Mouse (Mus musculus): ENCODE measurements around the gene Mterf1a. TPM values are rescaled to one million over a fixed set of nuclear protein-coding genes. Genes with fewer than 3 reads are reported as not detected.
"Not testable (repeated sequence)": the region's sequence is repeated elsewhere in the genome, so short reads cannot be mapped to it uniquely, and the experiment has no call there.

Gene Mterf1a
- total RNA-seq (2014; rRNA removed) = 2.3 and 4.9 TPM in 2 replicates
- 0.51 and 0.57 TPM in 2 replicates for polyA plus RNA-seq (2012; rRNA removed)

DNA sequence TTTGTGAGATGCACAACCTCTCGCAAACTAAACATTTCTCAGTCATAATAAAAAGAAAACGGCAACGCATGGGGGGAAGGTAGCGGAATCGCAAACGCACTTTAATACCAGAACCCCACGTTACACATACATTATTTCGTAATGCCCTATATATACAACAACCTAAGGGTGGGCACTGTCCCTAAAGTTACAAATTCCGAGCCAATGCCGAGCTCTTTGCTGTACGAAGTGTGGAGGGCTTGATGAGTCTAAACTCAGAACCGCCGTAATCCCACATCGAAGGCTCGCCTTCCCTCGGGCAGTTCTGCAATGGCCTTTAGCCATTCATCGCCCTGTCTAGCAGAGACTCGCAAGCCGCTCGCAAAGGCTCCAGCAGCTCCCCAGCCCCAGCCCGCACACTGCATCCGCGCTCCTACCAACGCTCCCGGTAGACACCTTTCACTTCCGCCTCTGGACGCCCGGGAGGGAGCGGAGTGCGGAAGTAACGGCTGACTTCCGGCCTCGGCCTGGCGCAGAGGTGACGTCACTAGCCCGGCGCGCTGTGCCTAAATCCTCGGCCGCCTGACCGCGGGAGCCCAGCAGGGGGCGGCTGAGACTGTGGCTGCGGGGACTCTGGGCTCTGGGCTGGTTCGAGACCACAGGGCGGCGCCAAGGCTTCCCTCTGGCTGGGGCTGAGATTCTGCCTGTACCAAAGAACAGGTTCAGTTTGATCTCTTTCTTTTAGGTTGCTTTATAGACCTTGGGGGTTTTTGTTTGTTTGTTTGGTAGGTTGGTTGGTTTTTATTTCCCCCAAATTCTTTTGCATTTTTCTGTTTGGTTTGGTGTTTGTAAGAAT is at the start of gene Mterf1a:
TSS of gene Mterf1a (minus strand) at position 475 of the 835 bp plus-strand sequence.
- H3K9ac ChIP-seq (ENCODE audit: low read depth, low read length); H3K36me3 ChIP-seq (ENCODE audit: control insufficient read depth, insufficient read depth, low read length); H3K4me1 ChIP-seq (ENCODE audit: control insufficient read depth, insufficient read depth, low read length); H3K27ac ChIP-seq (replicated peaks; ENCODE audit: insufficient read depth, low read depth, low read length); H3K79me2 ChIP-seq (ENCODE audit: control insufficient read depth, insufficient read depth, low read length); H3K27me3 ChIP-seq (ENCODE audit: control insufficient read depth, insufficient read depth, low read length): not testable (repeated sequence)
- WGBS = 0% methylated on average over 10 of the region's 47 CpGs
- DNase-seq (ENCODE audit: extremely low read depth, low read depth, low spot score) = peak; percentile 15
- peak within 1 kb of the TSS; percentile 54; the same call in 1 of the 2 replicates for H3K4me3 ChIP-seq (ENCODE audit: insufficient read depth, low read depth, low read length)

DNA sequence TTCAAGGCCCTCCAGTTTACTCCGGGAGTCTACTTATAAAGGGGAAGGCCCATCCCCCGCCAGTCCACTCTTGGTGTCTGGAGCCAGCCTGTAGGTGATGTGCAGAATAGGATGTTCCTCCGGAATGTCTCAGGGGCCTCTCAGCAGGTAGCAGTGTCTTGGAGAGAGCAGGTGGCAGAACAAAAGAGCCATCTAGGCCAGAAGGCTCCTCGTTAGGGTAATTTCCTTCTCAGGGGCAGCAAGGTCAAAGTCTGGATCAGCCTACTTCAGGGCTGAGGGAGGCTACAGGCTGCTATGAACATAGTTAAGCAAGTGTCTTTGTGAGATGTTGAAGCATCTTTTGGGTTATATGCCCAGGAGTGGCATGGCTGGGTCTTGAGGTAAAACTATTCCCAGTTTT is 49.4 kb upstream of the Mterf1a start:
- not testable (repeated sequence) for H3K27ac ChIP-seq (replicated peaks; ENCODE audit: insufficient read depth, low read depth, low read length); H3K27me3 ChIP-seq (ENCODE audit: control insufficient read depth, insufficient read depth, low read length); H3K4me3 ChIP-seq (ENCODE audit: insufficient read depth, low read depth, low read length); DNase-seq (ENCODE audit: extremely low read depth, low read depth, low spot score); H3K9ac ChIP-seq (ENCODE audit: low read depth, low read length); H3K36me3 ChIP-seq (ENCODE audit: control insufficient read depth, insufficient read depth, low read length); H3K4me1 ChIP-seq (ENCODE audit: control insufficient read depth, insufficient read depth, low read length)
- 95% methylated on average over 4 of the region's 4 CpGs for WGBS
- H3K79me2 ChIP-seq (ENCODE audit: control insufficient read depth, insufficient read depth, low read length) = peaks cover 31% of the 10 kb centered on the region; the same call in 1 of the 2 replicates

DNA sequence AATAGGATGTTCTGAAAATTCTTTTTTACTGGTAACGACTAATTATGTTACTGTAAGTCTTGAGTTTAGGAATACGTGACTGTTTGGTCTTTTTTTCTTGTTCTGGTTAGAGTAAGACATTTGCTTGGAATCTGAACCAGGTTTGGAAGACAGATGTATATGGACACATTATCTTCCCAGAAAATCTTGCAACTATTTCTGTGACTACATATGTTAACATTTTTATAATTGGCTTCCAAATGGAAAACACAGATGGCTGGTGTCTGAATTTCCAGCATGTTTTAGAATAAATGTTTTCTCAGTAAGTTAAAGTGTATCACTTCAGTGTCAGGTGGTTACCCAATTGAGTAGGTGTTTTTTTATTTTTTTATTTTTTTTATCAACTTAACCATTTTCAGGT is 47.5 kb upstream of the Mterf1a start:
- DNase-seq (ENCODE audit: extremely low read depth, low read depth, low spot score) = no peak
- Histone ChIP-seq H3K4me3 (ENCODE audit: insufficient read depth, low read depth, low read length) (no peak overlapping the region), H3K27me3 (ENCODE audit: control insufficient read depth, insufficient read depth, low read length) (no peaks in the 10 kb centered on the region), H3K79me2 (ENCODE audit: control insufficient read depth, insufficient read depth, low read length) (peaks cover 39% of the 10 kb centered on the region; the same call in 1 of the 2 replicates), H3K27ac (replicated peaks; ENCODE audit: insufficient read depth, low read depth, low read length) (no peak overlapping the region), H3K36me3 (ENCODE audit: control insufficient read depth, insufficient read depth, low read length) (no peaks in the 10 kb centered on the region), H3K9ac (ENCODE audit: low read depth, low read length) (no peak overlapping the region), H3K4me1 (ENCODE audit: control insufficient read depth, insufficient read depth, low read length) (peaks cover 18% of the 10 kb centered on the region)
- TF ChIP-seq CTCF (IDR thresholded peaks at IDR 0.05; ENCODE audit: low read depth, low read length) (no peak), POLR2A (IDR thresholded peaks at IDR 0.05; ENCODE audit: extremely low read depth, insufficient read depth, low read length) (no peak)
- WGBS = 98% methylated on average over 2 of the region's 2 CpGs

DNA sequence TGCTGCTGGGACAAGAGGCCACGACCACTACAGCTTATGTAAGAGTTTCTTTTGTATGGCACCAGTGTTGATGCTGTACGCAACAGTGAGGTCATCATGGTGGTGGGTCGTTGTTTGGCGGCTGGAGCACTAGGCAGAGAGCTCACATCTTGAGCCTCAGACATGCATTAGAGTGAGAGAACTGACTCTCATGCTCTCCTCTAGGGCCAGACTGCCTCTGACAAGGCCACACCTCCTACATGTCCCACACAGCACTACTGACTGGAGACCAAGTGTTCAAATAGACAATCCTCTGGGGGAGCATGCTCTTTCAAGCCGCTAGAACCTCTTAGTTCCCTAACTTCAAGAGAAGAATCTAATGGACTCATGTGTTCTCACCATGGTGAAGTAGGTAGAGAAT is 45.6 kb upstream of the Mterf1a start:
- DNase-seq (ENCODE audit: extremely low read depth, low read depth, low spot score) = no peak
- H3K4me1 ChIP-seq (ENCODE audit: control insufficient read depth, insufficient read depth, low read length) = peaks cover 24% of the 10 kb centered on the region
- TF ChIP-seq POLR2A (IDR thresholded peaks at IDR 0.05; ENCODE audit: extremely low read depth, insufficient read depth, low read length) (no peak), CTCF (IDR thresholded peaks at IDR 0.05; ENCODE audit: low read depth, low read length) (no peak)
- peaks cover 39% of the 10 kb centered on the region; the same call in 1 of the 2 replicates for H3K79me2 ChIP-seq (ENCODE audit: control insufficient read depth, insufficient read depth, low read length)
- no peaks in the 10 kb centered on the region for H3K36me3 ChIP-seq (ENCODE audit: control insufficient read depth, insufficient read depth, low read length)
- no peak overlapping the region for H3K9ac ChIP-seq (ENCODE audit: low read depth, low read length)
- H3K27me3 ChIP-seq (ENCODE audit: control insufficient read depth, insufficient read depth, low read length) = no peaks in the 10 kb centered on the region
- WGBS = 83% methylated on average over 5 of the region's 5 CpGs
- no peak overlapping the region for H3K27ac ChIP-seq (replicated peaks; ENCODE audit: insufficient read depth, low read depth, low read length)
- H3K4me3 ChIP-seq (ENCODE audit: insufficient read depth, low read depth, low read length) = no peak overlapping the region

DNA sequence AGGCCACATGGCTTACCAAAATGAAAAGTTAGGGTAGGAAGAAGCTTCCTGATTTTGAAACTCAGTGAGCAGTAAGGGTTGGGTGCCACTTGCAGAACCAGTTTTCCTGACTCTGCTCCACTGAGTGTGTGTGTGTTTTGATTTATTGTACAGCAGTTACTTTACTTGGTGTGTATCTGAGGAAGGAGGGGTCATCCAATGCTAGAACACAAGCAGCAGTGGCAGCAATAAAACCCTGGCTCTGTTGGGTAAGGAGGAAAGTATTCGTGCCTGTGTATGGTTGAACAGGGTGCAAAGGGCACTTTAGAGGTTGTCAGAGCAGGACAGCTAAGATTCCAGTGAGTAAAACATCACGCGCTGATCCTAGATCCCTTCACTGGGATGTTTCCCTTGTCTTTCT is 45.2 kb upstream of the Mterf1a start:
- peak; percentile 69 for DNase-seq (ENCODE audit: extremely low read depth, low read depth, low spot score)
- Histone ChIP-seq H3K27me3 (ENCODE audit: control insufficient read depth, insufficient read depth, low read length) (no peaks in the 10 kb centered on the region), H3K36me3 (ENCODE audit: control insufficient read depth, insufficient read depth, low read length) (no peaks in the 10 kb centered on the region), H3K4me3 (ENCODE audit: insufficient read depth, low read depth, low read length) (no peak overlapping the region), H3K9ac (ENCODE audit: low read depth, low read length) (no peak overlapping the region), H3K79me2 (ENCODE audit: control insufficient read depth, insufficient read depth, low read length) (peaks cover 39% of the 10 kb centered on the region; the same call in 1 of the 2 replicates), H3K4me1 (ENCODE audit: control insufficient read depth, insufficient read depth, low read length) (peaks cover 24% of the 10 kb centered on the region), H3K27ac (replicated peaks; ENCODE audit: insufficient read depth, low read depth, low read length) (no peak overlapping the region; the same call in 1 of the 2 replicates)
- WGBS = 30% methylated on average over 3 of the region's 3 CpGs
- no peak for TF ChIP-seq POLR2A (IDR thresholded peaks at IDR 0.05; ENCODE audit: extremely low read depth, insufficient read depth, low read length)

DNA sequence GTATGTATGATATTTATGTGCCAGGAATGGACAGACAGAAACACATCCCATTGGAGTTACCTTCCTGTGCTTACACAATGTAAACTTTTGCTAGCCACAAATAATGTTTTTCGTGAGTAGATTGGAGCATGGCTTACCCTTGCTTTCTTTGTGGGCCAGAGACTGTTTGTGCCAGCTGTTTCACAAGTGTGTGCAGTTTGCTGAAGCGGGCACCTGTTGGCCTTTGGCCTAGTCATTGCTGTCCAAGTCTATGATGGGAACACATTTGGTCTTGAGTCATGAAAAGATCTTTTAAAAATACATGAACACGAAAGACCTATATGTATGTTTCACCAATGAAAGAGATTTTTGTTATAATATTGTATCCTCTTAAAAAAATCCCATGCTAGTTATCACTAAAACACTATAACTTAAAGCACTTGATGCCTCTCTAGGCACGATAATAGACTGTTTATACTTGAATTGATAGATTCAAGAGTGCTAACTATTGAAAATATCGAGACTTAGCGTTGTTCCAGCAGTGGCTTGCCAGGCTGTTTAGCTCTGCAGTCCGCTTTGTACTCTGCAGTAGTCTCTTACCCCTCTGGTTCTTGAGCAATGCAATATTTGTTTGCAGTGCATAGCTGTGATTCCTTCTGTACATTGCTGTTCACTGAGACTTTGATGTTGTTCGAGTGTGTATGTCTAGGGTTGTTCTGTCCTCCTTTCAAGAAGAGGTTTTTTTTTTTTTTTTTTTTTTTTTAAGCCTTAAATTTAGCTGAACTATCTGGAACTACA is 42.2 kb upstream of the Mterf1a start:
- no peaks in the 10 kb centered on the region for H3K36me3 ChIP-seq (ENCODE audit: control insufficient read depth, insufficient read depth, low read length)
- peaks cover 28% of the 10 kb centered on the region for H3K4me1 ChIP-seq (ENCODE audit: control insufficient read depth, insufficient read depth, low read length)
- peaks cover 43% of the 10 kb centered on the region for H3K79me2 ChIP-seq (ENCODE audit: control insufficient read depth, insufficient read depth, low read length)
- H3K27me3 ChIP-seq (ENCODE audit: control insufficient read depth, insufficient read depth, low read length) = no peaks in the 10 kb centered on the region
- TF ChIP-seq CTCF (IDR thresholded peaks at IDR 0.05; ENCODE audit: low read depth, low read length) (no peak), POLR2A (IDR thresholded peaks at IDR 0.05; ENCODE audit: extremely low read depth, insufficient read depth, low read length) (no peak)
- DNase-seq (ENCODE audit: extremely low read depth, low read depth, low spot score) = peak; percentile 91
- 28% methylated on average over 8 of the region's 8 CpGs for WGBS
- no peak overlapping the region for H3K9ac ChIP-seq (ENCODE audit: low read depth, low read length)
- no peak overlapping the region for H3K4me3 ChIP-seq (ENCODE audit: insufficient read depth, low read depth, low read length)
- H3K27ac ChIP-seq (replicated peaks; ENCODE audit: insufficient read depth, low read depth, low read length) = peak overlapping the region; percentile 53; the same call in 1 of the 2 replicates

Data from liver, adult 2 months (tissue).